Comparison of ENCODE assay signal across 8 mouse cellular contexts in the genomic region with DNA sequence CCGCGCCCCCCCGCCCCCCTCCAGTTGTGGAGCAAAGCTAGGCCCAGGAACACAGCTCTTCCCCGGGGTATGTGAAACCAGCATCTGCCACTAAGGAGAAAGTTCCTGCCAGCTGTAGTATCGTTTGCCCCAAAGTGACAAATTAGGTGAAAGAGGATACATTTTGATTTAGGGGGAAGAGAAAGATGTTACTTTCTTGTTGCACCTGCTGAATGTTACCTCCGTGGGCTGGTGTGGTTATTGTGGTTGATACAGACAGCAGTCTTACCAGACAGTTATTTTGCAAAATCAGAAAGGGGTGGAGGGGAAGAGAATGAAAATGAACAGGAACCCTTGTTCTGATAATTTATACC. TPM values are rescaled to one million over a fixed set of nuclear protein-coding genes. Genes with fewer than 3 reads are reported as not detected.
DNase-seq lines count a peak whose midpoint lies in the region; ATAC-seq and TF ChIP-seq lines count a peak whose summit lies in the region.

No protein-coding gene starts in this region.

- intact Hi-C loops in gastrocnemius, postnatal 14 days (cut with DNase I; ENCODE audit: low total_unique reads), result no loop called here

- H3K36me3 ChIP-seq in liver, adult 2 months (ENCODE audit: control insufficient read depth, insufficient read depth, low read length), result no peaks in the 10 kb centered on the region
- no peaks in the 10 kb centered on the region for H3K36me3 ChIP-seq in embryonic facial prominence, embryonic 12.5 days
- H3K36me3 ChIP-seq in limb, embryonic 10.5 days, result no peaks in the 10 kb centered on the region
- H3K36me3 ChIP-seq in neural tube, embryonic 14.5 days (ENCODE audit: control insufficient read depth, insufficient read depth, low read length), result no peaks in the 10 kb centered on the region

- H3K4me3 ChIP-seq in liver, adult 2 months (ENCODE audit: insufficient read depth, low read depth, low read length), result peak overlapping the region; percentile 76
- H3K4me3 ChIP-seq in embryonic facial prominence, embryonic 12.5 days, result peak overlapping the region; percentile 74
- peak overlapping the region; percentile 80 for H3K4me3 ChIP-seq in limb, embryonic 10.5 days
- peak overlapping the region; percentile 59 for H3K4me3 ChIP-seq in neural tube, embryonic 14.5 days (ENCODE audit: low read depth, low read length)

- ATAC-seq in embryonic facial prominence, embryonic 12.5 days (ENCODE audit: insufficient number of reproducible peaks, insufficient read depth, low FRiP score, low TSS enrichment), result no peak
- no peak for ATAC-seq in neural tube, embryonic 14.5 days (ENCODE audit: low read depth)
- no peak for ATAC-seq in monocyte, adult 5-6 weeks (replicated peaks; ENCODE audit: insufficient number of reproducible peaks, low FRiP score, low TSS enrichment, poor library complexity, severe bottlenecking)

- no peak for TF ChIP-seq CTCF in liver, adult 2 months (IDR thresholded peaks at IDR 0.05; ENCODE audit: low read depth, low read length)

- no peak overlapping the region for H3K27ac ChIP-seq in liver, adult 2 months (replicated peaks; ENCODE audit: insufficient read depth, low read depth, low read length)
- H3K27ac ChIP-seq in embryonic facial prominence, embryonic 12.5 days, result no peak overlapping the region
- H3K27ac ChIP-seq in limb, embryonic 10.5 days, result peak overlapping the region; percentile 88
- peak overlapping the region; percentile 85 for H3K27ac ChIP-seq in neural tube, embryonic 14.5 days (ENCODE audit: low read depth, low read length)

- H3K4me1 ChIP-seq in liver, adult 2 months (ENCODE audit: control insufficient read depth, insufficient read depth, low read length), result no peaks in the 10 kb centered on the region; the same call in 1 of the 2 replicates
- 0 out of 2 replicates have a peak, but pooled peaks cover 7% of the 10 kb centered on the region for H3K4me1 ChIP-seq in embryonic facial prominence, embryonic 12.5 days
- H3K4me1 ChIP-seq in limb, embryonic 10.5 days, result no peaks in the 10 kb centered on the region; the same call in 1 of the 2 replicates
- peaks cover 3% of the 10 kb centered on the region; the same call in 1 of the 2 replicates for H3K4me1 ChIP-seq in neural tube, embryonic 14.5 days (ENCODE audit: control insufficient read depth, insufficient read depth, low read length)

- WGBS in liver, adult 2 months, result 4% methylated on average over 6 of the region's 6 CpGs
- 5% methylated on average over 6 of the region's 6 CpGs for WGBS in embryonic facial prominence, embryonic 12.5 days
- 6% methylated on average over 6 of the region's 6 CpGs for WGBS in limb, embryonic 10.5 days
- 2% methylated on average over 6 of the region's 6 CpGs for WGBS in neural tube, embryonic 14.5 days

- H3K79me2 ChIP-seq in liver, adult 2 months (ENCODE audit: control insufficient read depth, insufficient read depth, low read length), result no peaks in the 10 kb centered on the region

- peak overlapping the region; percentile 61 for H3K9ac ChIP-seq in liver, adult 2 months (ENCODE audit: low read depth, low read length)
- H3K9ac ChIP-seq in embryonic facial prominence, embryonic 12.5 days, result peak overlapping the region; percentile 72
- H3K9ac ChIP-seq in neural tube, embryonic 14.5 days (replicated peaks; ENCODE audit: low read depth, low read length), result peak overlapping the region; percentile 90

- TF ChIP-seq POLR2A in liver, adult 2 months (IDR thresholded peaks at IDR 0.05; ENCODE audit: extremely low read depth, insufficient read depth, low read length), result no peak

- peaks cover 3% of the 10 kb centered on the region; the same call in 1 of the 2 replicates for H3K27me3 ChIP-seq in liver, adult 2 months (ENCODE audit: control insufficient read depth, insufficient read depth, low read length)
- no peaks in the 10 kb centered on the region for H3K27me3 ChIP-seq in embryonic facial prominence, embryonic 12.5 days
- no peaks in the 10 kb centered on the region for H3K27me3 ChIP-seq in limb, embryonic 10.5 days (ENCODE audit: low read depth, poor library complexity, severe bottlenecking)
- H3K27me3 ChIP-seq in neural tube, embryonic 14.5 days (ENCODE audit: control insufficient read depth, insufficient read depth, low read length), result no peaks in the 10 kb centered on the region

- no peak for DNase-seq in liver, adult 2 months (ENCODE audit: extremely low read depth, low read depth, low spot score)
- no peak for DNase-seq in liver
- no peak for DNase-seq in limb, embryonic 10.5 days (ENCODE audit: low spot score)
- no peak for DNase-seq in frontal cortex, postnatal 10 days (ENCODE audit: low spot score in 2 of 2)
- no peak for DNase-seq in gastrocnemius, postnatal 14 days

- no peaks in the 10 kb centered on the region for H3K9me3 ChIP-seq in embryonic facial prominence, embryonic 12.5 days
- no peaks in the 10 kb centered on the region for H3K9me3 ChIP-seq in limb, embryonic 10.5 days (replicated peaks)
- H3K9me3 ChIP-seq in neural tube, embryonic 14.5 days (ENCODE audit: control insufficient read depth, low read length), result no peaks in the 10 kb centered on the region

- peak overlapping the region; percentile 87 for H3K4me2 ChIP-seq in embryonic facial prominence, embryonic 12.5 days (replicated peaks)
- H3K4me2 ChIP-seq in neural tube, embryonic 14.5 days (ENCODE audit: low read depth, low read length), result peak overlapping the region; percentile 52

RNA-seq across cellular contexts. Expression of a gene that starts 0.6 kb away (rescaled TPM):
- 4.7 and 5.5 TPM in 2 replicates for total RNA-seq in liver, adult 2 months (2014; rRNA removed)
- 0.36 and 0.65 TPM in 2 replicates for polyA plus RNA-seq in liver, adult 2 months (2012; rRNA removed)
- 13.3 and 13.7 TPM in 2 replicates for polyA plus RNA-seq in embryonic facial prominence, embryonic 12.5 days (2016; fragmentation: Nextera tagmentation; extraction: Ambion mirVana)
- polyA plus RNA-seq in limb, embryonic 10.5 days (2016; fragmentation: Nextera tagmentation; extraction: Ambion mirVana), result 6.6 and 7.1 TPM in 2 replicates
- polyA plus RNA-seq in neural tube, embryonic 14.5 days (2014; fragmentation: Nextera tagmentation; extraction: Ambion mirVana), result 27.3 and 32.7 TPM in 2 replicates
- total RNA-seq in monocyte, adult 5-6 weeks (2017), result 19.3 to 35.3 TPM (median 33.1 TPM) in 3 replicates
- 10 to 100 TPM; 11.5 to 13.5 TPM for total RNA-seq in gastrocnemius, postnatal 14 days (2021)

Comparison
In these comparisons a context has a peak if more than half of its experiments do, and no peak if none do; other contexts are left out.
1. H3K27ac ChIP-seq: peak in limb, embryonic 10.5 days (single experiment) and neural tube, embryonic 14.5 days (single experiment); none in liver, adult 2 months (single experiment) and embryonic facial prominence, embryonic 12.5 days (single experiment).
2. Peak in every context shown above with its lines, with median percentiles within 50 percentile points of each other: H3K4me3 ChIP-seq and H3K9ac ChIP-seq.